7 mouse cellular contexts compared by ENCODE assay signal in genomic region chr11:96064521-96065214, GRCm38 (mm10). TPM values are rescaled to one million over a fixed set of nuclear protein-coding genes. Genes with fewer than 3 reads are reported as not detected.
DNase-seq lines count a peak whose midpoint lies in the region; ATAC-seq and TF ChIP-seq lines count a peak whose summit lies in the region.

No protein-coding gene starts in this region.

- H3K4me1 ChIP-seq in forebrain, embryonic 10.5 days = peaks cover 33% of the 10 kb centered on the region
- no peaks in the 10 kb centered on the region for H3K4me1 ChIP-seq in intestine, postnatal 0 days (replicated peaks; ENCODE audit: control insufficient read depth, insufficient read depth, low read length)

- peak overlapping the region; percentile 96 for H3K27ac ChIP-seq in forebrain, embryonic 10.5 days
- H3K27ac ChIP-seq in intestine, postnatal 0 days (ENCODE audit: low read depth, low read length) = peak overlapping the region; percentile 90
- H3K27ac ChIP-seq in macrophage = peak overlapping the region; percentile 29

- H3K36me3 ChIP-seq in forebrain, embryonic 10.5 days (replicated peaks) = peaks cover 32% of the 10 kb centered on the region
- peaks cover 12% of the 10 kb centered on the region for H3K36me3 ChIP-seq in intestine, postnatal 0 days (ENCODE audit: control insufficient read depth, insufficient read depth)
- peaks cover 11% of the 10 kb centered on the region for H3K36me3 ChIP-seq in macrophage (ENCODE audit: inconsistent target)

- peak overlapping the region; percentile 70 for H3K4me2 ChIP-seq in intestine, postnatal 0 days (replicated peaks; ENCODE audit: low read depth)

- peak; percentile 44 for DNase-seq in MEL-GATA-1-ER (ENCODE audit: extremely low read depth, low read depth)
- DNase-seq in forebrain, embryonic 10.5 days (ENCODE audit: extremely low spot score, low spot score) = peak; percentile 57
- peak; percentile 15 to 35 for DNase-seq in spleen, postnatal 14 days (ENCODE audit: low spot score in 2 of 2)
- no peak for DNase-seq in layer of hippocampus, adult 9-10 months (ENCODE audit: low spot score)

- peak overlapping the region; percentile 93 for H3K4me3 ChIP-seq in forebrain, embryonic 10.5 days
- H3K4me3 ChIP-seq in intestine, postnatal 0 days (ENCODE audit: low read depth, low read length) = peak overlapping the region; percentile 93
- H3K4me3 ChIP-seq in macrophage (ENCODE audit: inconsistent target) = peak overlapping the region; percentile 76

- H3K9me3 ChIP-seq in forebrain, embryonic 10.5 days = no peaks in the 10 kb centered on the region
- H3K9me3 ChIP-seq in intestine, postnatal 0 days (ENCODE audit: control insufficient read depth) = no peaks in the 10 kb centered on the region

- 0% methylated on average over 55 of the region's 64 CpGs for WGBS in forebrain, embryonic 10.5 days
- under 1% methylated on average over 64 of the region's 64 CpGs for WGBS in intestine, postnatal 0 days
- WGBS in macrophage (ENCODE audit: missing documents) = under 1% methylated on average over 44 of the region's 64 CpGs

- peak overlapping the region; percentile 91 for H3K9ac ChIP-seq in intestine, postnatal 0 days (ENCODE audit: low read depth, low read length)

- H3K79me2 ChIP-seq in macrophage (ENCODE audit: inconsistent target) = peaks cover 52% of the 10 kb centered on the region

- peak; percentile 56 for ATAC-seq in CD4-positive, CD25-positive, alpha-beta regulatory T cell, adult 4 months
- ATAC-seq in intestine, postnatal 0 days = peak; percentile 50

- H3K27me3 ChIP-seq in forebrain, embryonic 10.5 days (ENCODE audit: poor library complexity, severe bottlenecking) = no peaks in the 10 kb centered on the region
- no peaks in the 10 kb centered on the region for H3K27me3 ChIP-seq in intestine, postnatal 0 days (replicated peaks; ENCODE audit: control insufficient read depth, insufficient read depth, low read length)

- no peak for TF ChIP-seq CTCF in intestine, postnatal 0 days (IDR thresholded peaks at IDR 0.05; ENCODE audit: low read depth)

RNA-seq across cellular contexts. Expression of gene Ube2z, which starts 0.5 kb away (rescaled TPM):
- 10 to 100 TPM in 1 of 2 experiments, 1 to 10 TPM in 1; 7.9 to 10.0 TPM for polyA plus RNA-seq in CD4-positive, CD25-positive, alpha-beta regulatory T cell, adult 4 months (2017; shearing (Covaris generic))
- 27.5 TPM in 2 replicates for polyA plus RNA-seq in forebrain, embryonic 10.5 days (2016; fragmentation: Nextera tagmentation; extraction: Ambion mirVana)
- polyA plus RNA-seq in intestine, postnatal 0 days (2015; fragmentation: Nextera tagmentation; extraction: Ambion mirVana) = 24.8 and 25.0 TPM in 2 replicates
- 10 to 100 TPM; 21.4 to 70.6 (median 33.0) TPM for total RNA-seq in macrophage (2018; cell fraction: chromatin; rRNA removed)
- 10 to 100 TPM; 47.6 to 87.1 (median 53.3) TPM for total RNA-seq in macrophage (2018; cell fraction: cytosol; rRNA removed)
- 10 to 100 TPM; 29.5 to 80.1 (median 51.4) TPM for total RNA-seq in macrophage (2018; cell fraction: nucleus; rRNA removed)
- polyA plus RNA-seq in macrophage (2018) = 33.4 to 44.7 TPM (median 40.1 TPM) in 3 replicates

RNA-seq across cellular contexts. Expression of gene Atp5g1, which starts 10.8 kb away (rescaled TPM):
- polyA plus RNA-seq in CD4-positive, CD25-positive, alpha-beta regulatory T cell, adult 4 months (2017; shearing (Covaris generic)) = 100 to 1,000 TPM; 289 to 328 TPM
- polyA plus RNA-seq in forebrain, embryonic 10.5 days (2016; fragmentation: Nextera tagmentation; extraction: Ambion mirVana) = 557 and 584 TPM in 2 replicates
- 1,112 and 1,236 TPM in 2 replicates for polyA plus RNA-seq in intestine, postnatal 0 days (2015; fragmentation: Nextera tagmentation; extraction: Ambion mirVana)
- 10 to 100 TPM in 2 of 26 experiments, 1 to 10 TPM in 22, under 1 TPM in 2; 0.76 to 16.5 (median 3.3) TPM for total RNA-seq in macrophage (2018; cell fraction: chromatin; rRNA removed)
- 100 to 1,000 TPM in 10 of 26 experiments, 10 to 100 TPM in 16; 76.6 to 129 (median 95.2) TPM for total RNA-seq in macrophage (2018; cell fraction: cytosol; rRNA removed)
- total RNA-seq in macrophage (2018; cell fraction: nucleus; rRNA removed) = 10 to 100 TPM in 19 of 26 experiments, 1 to 10 TPM in 7; 4.3 to 29.3 (median 14.0) TPM
- polyA plus RNA-seq in macrophage (2018) = 39.0 to 216 TPM (median 98.4 TPM) in 3 replicates

RNA-seq across cellular contexts. Expression of gene Snf8, which starts 30.0 kb away (rescaled TPM):
- polyA plus RNA-seq in CD4-positive, CD25-positive, alpha-beta regulatory T cell, adult 4 months (2017; shearing (Covaris generic)) = 10 to 100 TPM; 32.8 to 42.6 TPM
- polyA plus RNA-seq in forebrain, embryonic 10.5 days (2016; fragmentation: Nextera tagmentation; extraction: Ambion mirVana) = 107 and 109 TPM in 2 replicates
- 91.8 and 99.2 TPM in 2 replicates for polyA plus RNA-seq in intestine, postnatal 0 days (2015; fragmentation: Nextera tagmentation; extraction: Ambion mirVana)
- total RNA-seq in macrophage (2018; cell fraction: chromatin; rRNA removed) = 10 to 100 TPM; 27.4 to 71.1 (median 53.8) TPM
- total RNA-seq in macrophage (2018; cell fraction: cytosol; rRNA removed) = 100 to 1,000 TPM in 4 of 26 experiments, 10 to 100 TPM in 22; 76.1 to 112 (median 90.6) TPM
- 10 to 100 TPM; 30.2 to 56.7 (median 44.0) TPM for total RNA-seq in macrophage (2018; cell fraction: nucleus; rRNA removed)
- polyA plus RNA-seq in macrophage (2018) = 81.3 to 105 TPM (median 84.8 TPM) in 3 replicates

RNA-seq across cellular contexts. Expression of gene Gip, which starts 40.3 kb away (rescaled TPM):
- polyA plus RNA-seq in CD4-positive, CD25-positive, alpha-beta regulatory T cell, adult 4 months (2017; shearing (Covaris generic)) = not detected
- 0.25 TPM in 1 of 2 replicates, not detected in the other for polyA plus RNA-seq in forebrain, embryonic 10.5 days (2016; fragmentation: Nextera tagmentation; extraction: Ambion mirVana)
- 142 and 149 TPM in 2 replicates for polyA plus RNA-seq in intestine, postnatal 0 days (2015; fragmentation: Nextera tagmentation; extraction: Ambion mirVana)
- not detected for total RNA-seq in macrophage (2018; cell fraction: chromatin; rRNA removed)
- total RNA-seq in macrophage (2018; cell fraction: cytosol; rRNA removed) = not detected
- total RNA-seq in macrophage (2018; cell fraction: nucleus; rRNA removed) = not detected
- polyA plus RNA-seq in macrophage (2018) = not detected in 3 replicates

RNA-seq across cellular contexts. Expression of gene Calcoco2, which starts 47.1 kb away (rescaled TPM):
- not detected for polyA plus RNA-seq in CD4-positive, CD25-positive, alpha-beta regulatory T cell, adult 4 months (2017; shearing (Covaris generic))
- not detected in 2 replicates for polyA plus RNA-seq in forebrain, embryonic 10.5 days (2016; fragmentation: Nextera tagmentation; extraction: Ambion mirVana)
- polyA plus RNA-seq in intestine, postnatal 0 days (2015; fragmentation: Nextera tagmentation; extraction: Ambion mirVana) = not detected in 2 replicates
- not detected for total RNA-seq in macrophage (2018; cell fraction: chromatin; rRNA removed)
- total RNA-seq in macrophage (2018; cell fraction: cytosol; rRNA removed) = not detected
- not detected for total RNA-seq in macrophage (2018; cell fraction: nucleus; rRNA removed)
- polyA plus RNA-seq in macrophage (2018) = not detected in 3 replicates

Comparison
In these comparisons a context has a peak if more than half of its experiments do, and no peak if none do; other contexts are left out.
1. H3K27ac ChIP-seq: peak in every context shown above with its lines; median percentile 96 in forebrain, embryonic 10.5 days; 90 in intestine, postnatal 0 days; 29 in macrophage.